Mouse (Mus musculus) liver, embryonic 14.5 days (tissue): ENCODE data around the gene Samd3. TPM values are rescaled to one million over a fixed set of nuclear protein-coding genes. Genes with fewer than 3 reads are reported as not detected.

Experiments
- ATAC-seq: fragments of 200-750 bp; cut with Nextera tagmentation; 2 replicates; pipeline ENCODE4 v1.8.0; 2017; ENCODE audit warnings: moderate number of reproducible peaks, mild to moderate bottlenecking, moderate library complexity; ENCODE audit not compliant: insufficient read depth
- DNase-seq, 3 experiments: peaks; one replicate each; pipeline ENCODE4 v3.0.0-alpha.2; 2012 to 2013; ENCODE audit warnings: low read depth in 3 of 3, low spot score in 3 of 3
- H3K27ac ChIP-seq: fragments of 300-500 bp; sonication (generic); 2 replicates; pipeline ENCODE4 v1.5.1; 2014; ENCODE audit warnings: moderate library complexity, mild to moderate bottlenecking, control low read depth, inconsistent platforms
- H3K27me3 ChIP-seq: fragments of 300-500 bp; sonication (generic); 2 replicates; pipeline ENCODE4 v1.6.1; 2014; ENCODE audit warnings: mild to moderate bottlenecking, low read length, moderate library complexity; ENCODE audit not compliant: control insufficient read depth, insufficient read depth
- H3K36me3 ChIP-seq: fragments of 300-500 bp; sonication (generic); replicated peaks from 2 replicates; pipeline ENCODE4 v1.6.1; 2014; ENCODE audit warnings: low read depth; ENCODE audit not compliant: control insufficient read depth, insufficient read depth
- H3K4me1 ChIP-seq, 2 experiments: fragments of 200-500 bp in 1 of 2; fragments of 300-500 bp in 1 of 2; sonication (generic) in 1 of 2; replicated peaks; 2 replicates each; pipeline ENCODE4 v1.6.1; 2012 to 2014; ENCODE audit warnings: antibody characterized with exemption in 1 of 2, inconsistent platforms in 1 of 2, low read length in 1 of 2; ENCODE audit not compliant: control insufficient read depth in 2 of 2, insufficient read depth in 2 of 2
- H3K4me2 ChIP-seq: fragments of 300-500 bp; sonication (generic); 2 replicates; pipeline ENCODE4 v1.6.1; 2014; ENCODE audit warnings: low read depth, mild to moderate bottlenecking, control low read depth, moderate library complexity
- H3K4me3 ChIP-seq, 2 experiments: fragments of 200-500 bp in 1 of 2; fragments of 300-500 bp in 1 of 2; sonication (generic) in 1 of 2; 2 replicates each; pipeline ENCODE4 v1.5.1; 2012 to 2014; ENCODE audit warnings: low read depth in 2 of 2, low read length in 2 of 2, mild to moderate bottlenecking in 2 of 2, control low read depth in 1 of 2, inconsistent platforms in 1 of 2, moderate library complexity in 1 of 2; ENCODE audit not compliant: insufficient read depth in 1 of 2
- H3K9ac ChIP-seq: fragments of 300-500 bp; sonication (generic); replicated peaks from 2 replicates; pipeline ENCODE4 v1.6.1; 2014; ENCODE audit warnings: mild to moderate bottlenecking, control low read depth, moderate library complexity
- H3K9me3 ChIP-seq: fragments of 300-500 bp; sonication (generic); 2 replicates; pipeline ENCODE4 v1.6.1; 2016; ENCODE audit warnings: low read length, mixed read lengths; ENCODE audit not compliant: control insufficient read depth
- CTCF ChIP-seq: IDR thresholded peaks from 2 replicates; pipeline ENCODE4 v1.5.1; 2016; ENCODE audit warnings: antibody characterized with exemption, low read depth, control low read depth
- EP300 ChIP-seq: IDR thresholded peaks from 2 replicates; pipeline ENCODE4 v1.6.1; 2016; ENCODE audit warnings: antibody characterized with exemption, low read depth
- WGBS: fragments of 180-500 bp; shearing (Covaris S2); extraction: QIAGEN DNeasy Blood & Tissue Kit; methylation state at CpG from one replicate; pipeline ENCODE4 v1.1.7; 2014; ENCODE audit not compliant: insufficient replicate concordance; 5-methylcytosine and 5-hydroxymethylcytosine counted together
- polyA plus RNA-seq, 2 experiments: library from polyadenylated mRNA; depleted of rRNA in 1 of 2; stranded (reverse) in 1 of 2; unstranded in 1 of 2; fragments of >200 nt; fragmentation: Nextera tagmentation in 1 of 2; extraction: Ambion mirVana in 1 of 2; gene quantifications; 2 replicates each; pipeline versions ENCODE4 v1.2.1 to v1.2.3; 2012 to 2014

Gene Samd3
- polyA plus RNA-seq, 2 experiments: not detected

DNA sequence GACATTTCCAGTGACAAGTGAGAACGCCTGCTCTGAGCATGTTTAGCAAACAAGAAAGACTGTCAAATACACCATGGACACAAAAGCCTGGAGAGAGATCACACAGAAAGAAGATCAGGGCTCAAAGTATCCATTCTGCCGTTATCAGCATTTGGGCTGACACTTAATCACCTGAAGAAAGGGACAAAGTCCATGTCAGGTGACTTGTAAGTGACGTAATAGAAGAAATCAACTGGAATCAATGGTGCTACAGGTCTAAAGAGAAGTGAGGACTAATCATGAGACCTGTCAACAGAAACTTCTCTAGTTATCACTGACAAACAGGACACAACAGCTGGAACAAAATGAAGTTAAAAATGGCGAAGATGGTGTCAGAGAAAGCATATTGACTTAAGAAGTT lies 91.2 kb downstream of the Samd3 start:
- Histone ChIP-seq H3K27ac (no peak overlapping the region), H3K4me3 (no peak overlapping the region), H3K4me1 (0 out of 4 replicates have a peak, but pooled peaks cover 0 to 2% of the 10 kb centered on the region in 2 experiments), H3K9ac (no peak overlapping the region), H3K36me3 (no peaks in the 10 kb centered on the region), H3K9me3 (no peaks in the 10 kb centered on the region), H3K27me3 (no peaks in the 10 kb centered on the region), H3K4me2 (no peak overlapping the region)
- ATAC-seq (no peak), DNase-seq (no peak)
- no peak for TF ChIP-seq CTCF
- no peak for TF ChIP-seq EP300
- 63% methylated on average over 4 of the region's 4 CpGs for WGBS

Other genes starting within 250 kb of the Samd3 start
- gene Gm9767, start 151.5 kb upstream of the Samd3 start, polyA plus RNA-seq (2012; rRNA removed): not detected in 2 replicates
- gene Gm9767, start 151.5 kb upstream of the Samd3 start, polyA plus RNA-seq (2014; fragmentation: Nextera tagmentation; extraction: Ambion mirVana): not detected in 2 replicates
- gene Tmem200a, start 150.7 kb upstream of the Samd3 start, polyA plus RNA-seq (2012; rRNA removed): 0.11 and 0.70 TPM in 2 replicates
- gene Tmem200a, start 150.7 kb upstream of the Samd3 start, polyA plus RNA-seq (2014; fragmentation: Nextera tagmentation; extraction: Ambion mirVana): 0.13 and 0.39 TPM in 2 replicates
- gene L3mbtl3, start 146.3 kb downstream of the Samd3 start, polyA plus RNA-seq (2012; rRNA removed): 1.8 and 2.3 TPM in 2 replicates
- gene L3mbtl3, start 146.3 kb downstream of the Samd3 start, polyA plus RNA-seq (2014; fragmentation: Nextera tagmentation; extraction: Ambion mirVana): 0.94 and 2.2 TPM in 2 replicates